Mouse (Mus musculus) liver, adult 2 months (tissue): ENCODE measurements at regions not wholly inside any gene's neighbourhood (a gene's known extent, or its start where the extent isn't known, plus 50 kb on each side); places are given as distances from the start of the nearest gene placed in this dataset.

Experiments
- CTCF ChIP-seq: fragments of 200-500 bp; IDR thresholded peaks from 2 replicates; pipeline ENCODE4 v1.5.1; 2011; ENCODE audit warnings: low read depth, low read length, control low read depth
- POLR2A ChIP-seq: fragments of 200-500 bp; IDR thresholded peaks from 2 replicates; pipeline ENCODE4 v1.6.1; 2011; ENCODE audit warnings: low read length, control low read depth; ENCODE audit not compliant: insufficient read depth; ENCODE audit errors: extremely low read depth

- TF ChIP-seq CTCF (no peak), POLR2A (no peak)
Observed at GRCm38 (mm10) chr13:40469162-40469561, 107.9 kb upstream of the Ofcc1 start.
